Mouse (Mus musculus) heart, postnatal 0 days (tissue): ENCODE measurements around the gene Bcl6b. TPM values are rescaled to one million over a fixed set of nuclear protein-coding genes. Genes with fewer than 3 reads are reported as not detected.

Experiments used
- ATAC-seq: fragments of 200-750 bp; cut with Nextera tagmentation; 2 replicates; pipeline ENCODE4 v1.8.0; 2017; ENCODE audit warnings: low read depth, moderate number of reproducible peaks, moderate library complexity; ENCODE audit not compliant: insufficient read depth
- DNase-seq: peaks from one replicate; pipeline ENCODE4 v3.0.0-alpha.2; 2016; ENCODE audit warnings: low spot score
- H3K27ac ChIP-seq: fragments of 300-500 bp; sonication (generic); 2 replicates; pipeline ENCODE4 v1.5.1; 2014; ENCODE audit warnings: low read depth, mild to moderate bottlenecking
- H3K27me3 ChIP-seq: fragments of 300-500 bp; sonication (generic); 2 replicates; pipeline ENCODE4 v1.6.1; 2014; ENCODE audit warnings: low read length, mixed read lengths; ENCODE audit not compliant: control insufficient read depth, insufficient read depth
- H3K36me3 ChIP-seq: fragments of 300-500 bp; sonication (generic); replicated peaks from 2 replicates; pipeline ENCODE4 v1.6.1; 2014; ENCODE audit warnings: low read length, mixed read lengths; ENCODE audit not compliant: control insufficient read depth, insufficient read depth
- H3K4me1 ChIP-seq: fragments of 300-500 bp; sonication (generic); 2 replicates; pipeline ENCODE4 v1.6.1; 2014; ENCODE audit warnings: antibody characterized with exemption; ENCODE audit not compliant: control insufficient read depth, insufficient read depth
- H3K4me2 ChIP-seq: fragments of 300-500 bp; sonication (generic); 2 replicates; pipeline ENCODE4 v1.6.1; 2014; ENCODE audit warnings: low read depth, mild to moderate bottlenecking, low read length, moderate library complexity
- H3K4me3 ChIP-seq: fragments of 300-500 bp; sonication (generic); 2 replicates; pipeline ENCODE4 v1.5.1; 2014; ENCODE audit warnings: low read depth, low read length
- H3K9ac ChIP-seq: fragments of 300-500 bp; sonication (generic); replicated peaks from 2 replicates; pipeline ENCODE4 v1.6.1; 2014; ENCODE audit warnings: low read depth, low read length, mixed read lengths
- H3K9me3 ChIP-seq: fragments of 300-500 bp; sonication (generic); replicated peaks from 2 replicates; pipeline ENCODE4 v1.6.1; 2016; ENCODE audit warnings: low read length; ENCODE audit not compliant: control insufficient read depth
- CTCF ChIP-seq: IDR thresholded peaks from 2 replicates; pipeline ENCODE4 v1.5.1; 2016; ENCODE audit warnings: antibody characterized with exemption, control low read depth, low read depth
- EP300 ChIP-seq: IDR thresholded peaks from 2 replicates; pipeline ENCODE4 v1.6.1; 2016; ENCODE audit warnings: antibody characterized with exemption, low read depth
- WGBS: fragments of 180-500 bp; shearing (Covaris S2); extraction: QIAGEN DNeasy Blood & Tissue Kit; methylation state at CpG from one replicate; pipeline ENCODE4 v1.1.7; 2014; 5-methylcytosine and 5-hydroxymethylcytosine counted together
- microRNA counts: library from miRNA; unstranded; fragments of <30 nt; microRNA quantifications from one replicate; lab custom pipeline; 2015
- microRNA-seq: library from miRNA; unstranded; fragments of <30 nt; microRNA quantifications from one replicate; pipeline ENCODE4, GENCODE M21; 2016
- polyA plus RNA-seq: library from polyadenylated mRNA; unstranded; fragments of >200 nt; fragmentation: Nextera tagmentation; extraction: Ambion mirVana; gene quantifications from 2 replicates; pipeline ENCODE4 v1.2.1, GENCODE M21; 2015
- total RNA-seq: library from RNA; depleted of rRNA; stranded (reverse); fragments of >200 nt; gene quantifications from 2 replicates; pipeline ENCODE4 v1.2.3, GENCODE M21; 2014; ENCODE audit warnings: low replicate concordance; rRNA removed

Gene Bcl6b
- total and polyA plus RNA-seq, 2 experiments from 2014 or later, result 12.8 to 16.8 TPM

DNA sequence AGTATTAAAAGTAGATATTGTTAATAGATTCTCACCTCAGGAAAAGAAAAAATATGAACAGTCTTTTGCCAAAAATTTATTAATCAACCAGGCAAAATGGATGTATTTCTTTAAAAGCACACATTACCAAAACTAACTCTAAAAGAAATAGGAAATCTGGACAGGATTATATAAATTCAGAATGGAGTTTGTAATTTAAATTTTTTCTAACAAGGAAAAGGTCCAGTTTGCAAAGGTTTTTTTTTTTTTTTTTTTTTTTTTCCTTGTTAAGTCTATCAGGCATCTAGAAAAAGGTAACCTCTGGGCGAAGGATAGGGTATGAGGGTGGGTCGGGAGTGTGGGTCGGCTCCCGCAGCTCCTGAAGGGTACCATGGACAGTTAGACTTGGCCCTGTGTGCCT, 49.1 kb downstream of the Bcl6b start:
- no peak overlapping the region for H3K9ac ChIP-seq
- ATAC-seq (no peak), DNase-seq (no peak)
- no peaks in the 10 kb centered on the region for H3K27me3 ChIP-seq
- H3K4me1 ChIP-seq, result no peaks in the 10 kb centered on the region
- WGBS, result 85% methylated on average over 4 of the region's 4 CpGs
- H3K9me3 ChIP-seq, result no peaks in the 10 kb centered on the region
- H3K27ac ChIP-seq, result no peak overlapping the region
- H3K4me3 ChIP-seq, result no peak overlapping the region
- TF ChIP-seq EP300 (no peak), CTCF (no peak)
- no peaks in the 10 kb centered on the region for H3K36me3 ChIP-seq
- H3K4me2 ChIP-seq, result no peak overlapping the region

DNA sequence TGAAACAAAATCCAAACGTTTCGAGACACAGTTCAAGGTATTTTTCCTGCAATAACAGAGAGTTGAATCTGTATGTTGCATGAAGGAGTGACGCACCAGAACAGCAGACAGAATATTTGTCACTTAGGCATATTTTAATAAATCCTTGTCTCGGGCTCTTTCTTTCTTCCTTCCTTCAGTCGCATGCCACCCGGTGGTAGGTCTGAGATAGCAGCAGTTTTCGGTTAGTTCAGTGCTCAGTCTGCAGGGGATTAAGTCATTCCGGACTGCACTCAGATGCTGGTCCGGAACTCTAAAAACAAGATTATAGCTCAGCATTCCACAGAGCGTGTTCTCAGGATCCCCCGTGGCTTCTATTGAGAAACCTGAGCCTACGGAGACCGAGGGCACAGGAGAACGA, 50.2 kb downstream of the Bcl6b start:
- Histone ChIP-seq H3K27me3 (no peaks in the 10 kb centered on the region), H3K36me3 (no peaks in the 10 kb centered on the region), H3K9me3 (no peaks in the 10 kb centered on the region), H3K9ac (no peak overlapping the region), H3K4me1 (no peaks in the 10 kb centered on the region), H3K4me2 (no peak overlapping the region), H3K4me3 (no peak overlapping the region), H3K27ac (no peak overlapping the region)
- WGBS, result 34% methylated on average over 14 of the region's 14 CpGs
- DNase-seq, result peak; percentile 14
- no peak for ATAC-seq
- TF ChIP-seq CTCF (peak; percentile 48), EP300 (no peak)

DNA sequence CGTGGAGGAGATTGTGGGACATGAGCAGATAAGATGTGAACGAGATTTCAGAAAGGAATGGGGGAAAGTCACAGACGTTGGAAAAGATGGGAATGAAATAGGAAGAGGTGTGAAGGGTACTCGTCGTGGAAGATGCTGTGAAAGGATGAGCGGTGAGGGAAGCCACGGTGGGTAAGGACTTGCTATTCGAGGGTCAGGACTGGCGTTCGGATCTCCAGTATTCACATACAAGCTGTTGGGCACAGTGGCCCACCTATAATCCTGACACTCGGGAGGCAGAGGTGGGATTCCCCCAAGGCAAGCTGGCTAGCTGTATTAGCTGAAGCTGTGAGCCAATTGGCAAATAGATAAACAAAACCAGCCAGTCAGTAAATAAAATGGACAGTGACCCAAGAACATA, 50.8 kb downstream of the Bcl6b start:
- no peak for ATAC-seq
- H3K9ac ChIP-seq, result no peak overlapping the region
- no peak overlapping the region for H3K4me3 ChIP-seq
- no peak overlapping the region for H3K27ac ChIP-seq
- no peak overlapping the region for H3K4me2 ChIP-seq
- no peaks in the 10 kb centered on the region for H3K9me3 ChIP-seq
- 74% methylated on average over 11 of the region's 11 CpGs for WGBS
- no peaks in the 10 kb centered on the region for H3K36me3 ChIP-seq
- no peaks in the 10 kb centered on the region for H3K4me1 ChIP-seq
- no peak for DNase-seq
- no peaks in the 10 kb centered on the region for H3K27me3 ChIP-seq
- TF ChIP-seq CTCF (no peak), EP300 (no peak)

DNA sequence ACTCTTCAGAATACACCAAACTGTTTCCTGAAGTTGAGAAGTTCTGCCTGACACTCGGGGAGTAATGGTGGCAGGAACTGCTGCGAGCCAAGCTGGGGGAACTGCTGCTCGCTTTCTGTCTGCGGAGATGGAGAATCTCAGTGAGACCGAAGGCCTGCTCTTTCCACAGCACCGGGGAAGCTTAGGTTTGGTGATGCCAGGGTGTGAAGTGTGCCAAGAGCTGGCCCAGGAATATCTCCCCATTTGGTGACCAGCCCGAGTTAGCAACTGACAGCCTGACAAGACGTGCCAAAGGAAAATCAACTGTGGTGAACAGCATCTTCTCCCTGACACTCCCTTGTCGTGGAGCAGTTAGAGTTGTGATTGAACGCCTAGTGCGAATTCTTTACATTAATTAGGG, 51.3 kb downstream of the Bcl6b start:
- TF ChIP-seq EP300, result no peak
- TF ChIP-seq CTCF, result no peak
- no peaks in the 10 kb centered on the region for H3K36me3 ChIP-seq
- 74% methylated on average over 11 of the region's 11 CpGs for WGBS
- H3K4me2 ChIP-seq, result no peak overlapping the region
- no peak overlapping the region for H3K9ac ChIP-seq
- ATAC-seq (no peak), DNase-seq (no peak)
- no peaks in the 10 kb centered on the region for H3K9me3 ChIP-seq
- H3K27ac ChIP-seq, result no peak overlapping the region
- H3K4me3 ChIP-seq, result no peak overlapping the region
- no peaks in the 10 kb centered on the region for H3K27me3 ChIP-seq
- H3K4me1 ChIP-seq, result no peaks in the 10 kb centered on the region

DNA sequence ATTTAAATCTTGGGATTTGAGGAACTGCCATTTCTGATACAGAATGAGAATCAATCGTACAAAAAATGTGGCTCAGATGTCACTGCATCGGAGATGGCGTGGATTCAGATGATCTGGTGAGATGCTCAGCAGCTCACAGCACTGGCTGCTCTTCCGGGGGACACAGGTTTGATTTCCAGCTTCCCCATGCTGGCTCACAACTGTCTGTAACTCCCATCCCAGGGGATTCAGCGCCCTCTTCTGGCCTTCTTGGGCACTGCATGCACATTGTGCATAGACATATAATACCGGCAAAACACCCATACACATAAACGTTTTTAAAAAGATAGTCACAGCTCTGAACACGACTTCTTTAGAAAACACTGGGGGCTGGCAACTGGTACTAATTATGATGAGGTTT, 52.0 kb downstream of the Bcl6b start:
- Histone ChIP-seq H3K4me3 (no peak overlapping the region), H3K27me3 (no peaks in the 10 kb centered on the region), H3K36me3 (no peaks in the 10 kb centered on the region), H3K9me3 (no peaks in the 10 kb centered on the region), H3K9ac (no peak overlapping the region), H3K4me1 (no peaks in the 10 kb centered on the region), H3K27ac (no peak overlapping the region), H3K4me2 (no peak overlapping the region)
- no peak for DNase-seq
- ATAC-seq, result no peak
- TF ChIP-seq CTCF (peak; percentile 15; the same call in 1 of the 2 replicates), EP300 (no peak)
- 69% methylated on average over 8 of the region's 8 CpGs for WGBS

DNA sequence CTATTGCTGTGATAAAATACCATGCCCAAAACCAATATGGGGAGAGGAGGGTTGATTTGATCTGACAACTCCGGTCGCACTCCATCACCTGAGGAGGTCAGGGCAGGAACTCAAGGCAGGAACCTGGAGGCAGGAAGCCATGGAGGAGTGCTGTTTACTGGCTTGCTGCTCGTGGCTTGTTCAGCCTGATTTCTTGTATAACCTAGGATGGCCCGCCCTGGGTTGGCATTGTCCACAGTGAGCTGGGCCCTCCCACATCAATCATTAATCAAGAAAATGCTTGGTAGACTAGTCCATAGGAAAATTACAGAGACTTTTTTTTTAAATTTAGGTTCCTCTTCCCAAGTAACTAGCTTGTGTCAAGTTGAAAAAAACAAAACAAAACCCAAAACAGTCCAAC, 55.1 kb downstream of the Bcl6b start:
- H3K4me1 ChIP-seq, result no peaks in the 10 kb centered on the region
- H3K9ac ChIP-seq, result no peak overlapping the region
- H3K4me3 ChIP-seq, result no peak overlapping the region
- no peaks in the 10 kb centered on the region for H3K36me3 ChIP-seq
- no peaks in the 10 kb centered on the region for H3K9me3 ChIP-seq
- no peak overlapping the region for H3K27ac ChIP-seq
- DNase-seq (no peak), ATAC-seq (no peak)
- 75% methylated on average over 4 of the region's 4 CpGs for WGBS
- no peak for TF ChIP-seq EP300
- TF ChIP-seq CTCF, result no peak
- H3K4me2 ChIP-seq, result no peak overlapping the region
- no peaks in the 10 kb centered on the region for H3K27me3 ChIP-seq

MicroRNA genes within 50 kb of the gene (microRNA counts, 519-probe panel; counts per million panel counts)
- microRNA mmu-miR-195 (lab: Ali Mortazavi, UCI) (not detected), microRNA mmu-miR-497 (lab: Ali Mortazavi, UCI) (1,491 counts per million, percentile 13 among the panel's probes with 10 or more counts)

Small RNA genes within 50 kb of the gene (microRNA-seq; reads per million reads assigned to microRNA genes)
- 1,312 reads per million, percentile 81 among the genes with 10 or more reads in this experiment for gene Mir195a
- not detected for gene Mir497
- not detected for gene Mir497b

Other genes with a start within 250 kb of the Bcl6b start
- 43.0 and 45.6 TPM in 2 replicates for gene Ctdnep1, start 248.6 kb downstream of the Bcl6b start, total RNA-seq
- gene Ctdnep1, start 248.6 kb downstream of the Bcl6b start, polyA plus RNA-seq, result 24.8 and 25.5 TPM in 2 replicates
- 77.7 and 108 TPM in 2 replicates for gene Elp5, start 247.3 kb downstream of the Bcl6b start, total RNA-seq
- gene Elp5, start 247.3 kb downstream of the Bcl6b start, polyA plus RNA-seq, result 89.8 and 96.1 TPM in 2 replicates
- 208 and 305 TPM in 2 replicates for gene Gabarap, start 238.7 kb downstream of the Bcl6b start, total RNA-seq
- gene Gabarap, start 238.7 kb downstream of the Bcl6b start, polyA plus RNA-seq, result 472 and 510 TPM in 2 replicates
- 27.4 and 54.8 TPM in 2 replicates for gene Phf23, start 234.0 kb downstream of the Bcl6b start, total RNA-seq
- gene Phf23, start 234.0 kb downstream of the Bcl6b start, polyA plus RNA-seq, result 30.3 and 34.2 TPM in 2 replicates
- gene Dvl2, start 229.2 kb downstream of the Bcl6b start, total RNA-seq, result 10.8 TPM in 2 replicates
- gene Dvl2, start 229.2 kb downstream of the Bcl6b start, polyA plus RNA-seq, result 6.5 and 7.5 TPM in 2 replicates
- gene Acadvl, start 214.4 kb downstream of the Bcl6b start, total RNA-seq, result 378 and 469 TPM in 2 replicates
- 815 and 873 TPM in 2 replicates for gene Acadvl, start 214.4 kb downstream of the Bcl6b start, polyA plus RNA-seq
- 3.4 and 10.3 TPM in 2 replicates for gene Dlg4, start 212.9 kb downstream of the Bcl6b start, total RNA-seq
- gene Dlg4, start 212.9 kb downstream of the Bcl6b start, polyA plus RNA-seq, result 2.2 TPM in 2 replicates
- gene Asgr1, start 175.7 kb downstream of the Bcl6b start, total RNA-seq, result not detected in 2 replicates
- not detected in 2 replicates for gene Asgr1, start 175.7 kb downstream of the Bcl6b start, polyA plus RNA-seq
- gene Asgr2, start 137.2 kb downstream of the Bcl6b start, total RNA-seq, result not detected in 2 replicates
- not detected in 2 replicates for gene Asgr2, start 137.2 kb downstream of the Bcl6b start, polyA plus RNA-seq
- not detected in 2 replicates for gene Mgl2, start 99.5 kb downstream of the Bcl6b start, total RNA-seq
- not detected in 2 replicates for gene Mgl2, start 99.5 kb downstream of the Bcl6b start, polyA plus RNA-seq
- gene Clec10a, start 73.6 kb downstream of the Bcl6b start, total RNA-seq, result not detected in 2 replicates
- gene Clec10a, start 73.6 kb downstream of the Bcl6b start, polyA plus RNA-seq, result 0.45 and 0.47 TPM in 2 replicates
- gene Slc16a11, start 17.0 kb downstream of the Bcl6b start, total RNA-seq, result 3.1 TPM in 1 of 2 replicates, not detected in the other
- gene Slc16a11, start 17.0 kb downstream of the Bcl6b start, polyA plus RNA-seq, result 0.25 and 0.58 TPM in 2 replicates
- gene Slc16a13, start 8.7 kb downstream of the Bcl6b start, total RNA-seq, result 3.1 and 5.5 TPM in 2 replicates
- 4.4 and 4.5 TPM in 2 replicates for gene Slc16a13, start 8.7 kb downstream of the Bcl6b start, polyA plus RNA-seq
- 47.7 and 60.5 TPM in 2 replicates for gene 0610010K14Rik, start 8.1 kb upstream of the Bcl6b start, total RNA-seq
- 96.5 and 102 TPM in 2 replicates for gene 0610010K14Rik, start 8.1 kb upstream of the Bcl6b start, polyA plus RNA-seq
- 6.8 and 15.2 TPM in 2 replicates for gene Gm21988, start 10.0 kb upstream of the Bcl6b start, total RNA-seq
- gene Gm21988, start 10.0 kb upstream of the Bcl6b start, polyA plus RNA-seq, result 7.5 and 8.6 TPM in 2 replicates
- gene Rnasek, start 10.0 kb upstream of the Bcl6b start, total RNA-seq, result 13.1 and 75.0 TPM in 2 replicates
- 311 and 336 TPM in 2 replicates for gene Rnasek, start 10.0 kb upstream of the Bcl6b start, polyA plus RNA-seq
- gene Alox12, start 25.6 kb upstream of the Bcl6b start, total RNA-seq, result 1.4 and 2.5 TPM in 2 replicates
- 2.3 TPM in 2 replicates for gene Alox12, start 25.6 kb upstream of the Bcl6b start, polyA plus RNA-seq
- gene Alox12e, start 92.8 kb upstream of the Bcl6b start, total RNA-seq, result not detected in 2 replicates
- gene Alox12e, start 92.8 kb upstream of the Bcl6b start, polyA plus RNA-seq, result 0.05 TPM in 1 of 2 replicates, not detected in the other
- 0.23 TPM in 1 of 2 replicates, not detected in the other for gene Alox15, start 122.2 kb upstream of the Bcl6b start, total RNA-seq
- gene Alox15, start 122.2 kb upstream of the Bcl6b start, polyA plus RNA-seq, result 0.11 and 0.22 TPM in 2 replicates
- gene Pelp1, start 180.2 kb upstream of the Bcl6b start, total RNA-seq, result 15.1 and 15.9 TPM in 2 replicates
- gene Pelp1, start 180.2 kb upstream of the Bcl6b start, polyA plus RNA-seq, result 10.9 and 11.0 TPM in 2 replicates
- gene Arrb2, start 202.8 kb upstream of the Bcl6b start, total RNA-seq, result 9.5 and 27.5 TPM in 2 replicates
- 4.8 and 6.0 TPM in 2 replicates for gene Arrb2, start 202.8 kb upstream of the Bcl6b start, polyA plus RNA-seq
- gene Med11, start 222.1 kb upstream of the Bcl6b start, total RNA-seq, result 9.0 and 28.3 TPM in 2 replicates
- gene Med11, start 222.1 kb upstream of the Bcl6b start, polyA plus RNA-seq, result 13.7 and 15.9 TPM in 2 replicates
- gene Zmynd15, start 229.6 kb upstream of the Bcl6b start, total RNA-seq, result 0.04 and 5.0 TPM in 2 replicates
- gene Zmynd15, start 229.6 kb upstream of the Bcl6b start, polyA plus RNA-seq, result 1.3 TPM in 2 replicates
- gene Cxcl16, start 230.2 kb upstream of the Bcl6b start, total RNA-seq, result 5.9 and 12.8 TPM in 2 replicates
- gene Cxcl16, start 230.2 kb upstream of the Bcl6b start, polyA plus RNA-seq, result 9.8 and 11.3 TPM in 2 replicates